Mouse (Mus musculus) kidney, adult 2 months (tissue): ENCODE data around the gene Pitpnb. TPM values are rescaled to one million over a fixed set of nuclear protein-coding genes. Genes with fewer than 3 reads are reported as not detected.

Experiments
- DNase-seq: peaks from one replicate; pipeline ENCODE4 v3.0.0; 2021
- H3K27ac ChIP-seq: fragments of 200-500 bp; 2 replicates; pipeline ENCODE4 v1.5.1; 2012; ENCODE audit warnings: low read depth, low read length, control low read depth, inconsistent platforms; ENCODE audit not compliant: insufficient read depth
- H3K27me3 ChIP-seq: fragments of 200-500 bp; replicated peaks from 2 replicates; pipeline ENCODE4 v1.6.1; 2012; ENCODE audit warnings: mild to moderate bottlenecking, moderate library complexity, low read length, inconsistent platforms; ENCODE audit not compliant: control insufficient read depth, insufficient read depth
- H3K36me3 ChIP-seq: fragments of 200-500 bp; 2 replicates; pipeline ENCODE4 v1.6.1; 2012; ENCODE audit warnings: mild to moderate bottlenecking, moderate library complexity, low read length, inconsistent platforms; ENCODE audit not compliant: control insufficient read depth, insufficient read depth
- H3K4me1 ChIP-seq: fragments of 200-500 bp; 2 replicates; pipeline ENCODE4 v1.6.1; 2011; ENCODE audit warnings: low read length; ENCODE audit not compliant: control insufficient read depth, insufficient read depth
- H3K4me3 ChIP-seq: fragments of 200-500 bp; 2 replicates; pipeline ENCODE4 v1.5.1; 2011; ENCODE audit warnings: mild to moderate bottlenecking, low read depth, low read length, control low read depth; ENCODE audit not compliant: insufficient read depth
- CTCF ChIP-seq: fragments of 200-500 bp; conservative IDR thresholded peaks from 2 replicates; pipeline ENCODE4 v1.5.1; 2011; ENCODE audit warnings: low read depth, mild to moderate bottlenecking, control low read depth, low read length, moderate library complexity, mixed read lengths; ENCODE audit not compliant: insufficient read depth, insufficient read length
- POLR2A ChIP-seq: fragments of 200-500 bp; IDR thresholded peaks from one replicate; pipeline ENCODE4 v1.6.1; 2011; ENCODE audit warnings: low read depth, low read length, control low read depth
- WGBS: fragments of 180-500 bp; shearing (Covaris S2); methylation state at CpG from one replicate; pipeline ENCODE4 v1.1.7; 2018; 5-methylcytosine and 5-hydroxymethylcytosine counted together
- polyA plus RNA-seq: library from polyadenylated mRNA; depleted of rRNA; stranded (reverse); fragments of >200 nt; gene quantifications from 2 replicates; pipeline ENCODE4 v1.2.3, GENCODE M21; 2012

Gene Pitpnb
- polyA plus RNA-seq, 1 experiment: 54.1 TPM

DNA sequence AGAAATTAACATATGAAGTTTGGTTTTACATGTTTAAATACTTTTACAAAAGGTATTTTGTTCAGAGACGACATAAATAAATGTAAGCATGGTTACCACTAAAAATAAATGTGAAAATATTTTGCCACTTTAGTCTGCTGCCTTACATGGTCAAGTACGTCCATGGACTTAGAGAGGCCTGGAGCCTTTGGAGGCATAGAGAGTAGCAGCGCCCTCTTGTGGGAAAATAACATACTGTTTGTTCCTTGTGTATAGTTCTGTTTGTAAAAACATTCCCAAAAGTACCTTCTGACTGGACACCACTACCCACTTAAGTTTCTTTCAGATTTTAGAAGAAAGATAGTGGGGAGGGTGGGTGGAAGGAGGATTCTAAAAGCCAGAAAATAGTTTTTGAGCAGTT is 34.0 kb downstream of the Pitpnb start:
- no peaks in the 10 kb centered on the region for H3K4me1 ChIP-seq
- whole genome bisulfite sequencing: 39% methylated on average over 3 of the region's 3 CpGs
- H3K27ac ChIP-seq: no peak overlapping the region
- no peak overlapping the region for H3K4me3 ChIP-seq
- no peaks in the 10 kb centered on the region for H3K27me3 ChIP-seq
- TF ChIP-seq POLR2A: no peak
- TF ChIP-seq CTCF: peak; percentile 63
- H3K36me3 ChIP-seq: peaks cover 3% of the 10 kb centered on the region; the same call in 1 of the 2 replicates
- DNase-seq: peak; percentile 64

DNA sequence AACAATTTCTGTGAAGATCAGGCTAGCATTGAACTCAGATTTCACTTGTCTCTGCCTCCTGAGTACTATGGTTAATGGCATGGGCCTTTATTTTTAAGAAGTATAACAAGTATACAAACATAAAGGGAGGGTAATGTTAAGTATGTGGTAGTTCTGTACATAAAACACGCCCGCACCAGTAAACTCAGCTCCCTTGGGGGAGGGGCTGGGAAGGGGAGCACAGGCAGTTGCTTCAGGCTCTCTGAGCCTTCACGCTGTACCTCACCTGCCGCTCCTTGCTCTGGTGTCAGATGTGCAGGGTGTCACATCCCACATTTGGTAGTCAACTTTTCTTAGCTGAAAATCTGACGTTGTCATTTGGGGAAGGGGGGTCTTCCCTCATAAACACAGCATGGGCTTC is 35.6 kb downstream of the Pitpnb start:
- TF ChIP-seq POLR2A (no peak), CTCF (no peak)
- Histone ChIP-seq H3K4me1 (no peaks in the 10 kb centered on the region), H3K4me3 (no peak overlapping the region), H3K27me3 (no peaks in the 10 kb centered on the region), H3K36me3 (peaks cover 3% of the 10 kb centered on the region; the same call in 1 of the 2 replicates), H3K27ac (no peak overlapping the region)
- WGBS: 84% methylated on average over 5 of the region's 5 CpGs
- DNase-seq: no peak

DNA sequence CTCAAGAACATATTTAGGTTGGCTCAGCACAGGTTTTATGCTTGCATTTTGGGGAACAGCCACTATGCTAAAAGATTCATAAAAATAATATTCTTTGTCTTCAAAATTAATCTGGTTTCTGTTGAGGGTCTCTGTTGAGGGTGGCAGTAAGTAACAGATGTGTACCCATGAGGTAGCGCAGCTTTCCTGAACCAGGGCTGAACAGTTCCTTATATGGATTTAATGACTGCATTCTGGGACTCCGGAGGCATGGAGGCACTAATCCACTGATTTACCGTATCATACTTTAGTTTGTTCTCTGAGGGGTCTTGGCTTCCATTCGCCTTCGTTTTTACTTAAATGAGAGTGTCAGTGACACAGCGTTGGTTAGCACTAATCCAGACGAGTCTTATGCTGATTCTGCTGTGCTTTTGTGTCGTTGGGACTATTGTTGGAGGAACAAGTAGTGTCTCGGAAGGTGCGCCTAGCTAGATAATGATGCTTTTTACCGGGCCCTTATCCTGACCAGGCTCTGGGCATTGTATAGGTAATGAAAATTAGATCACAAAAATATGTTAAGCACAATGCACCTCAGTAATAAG is 37.5 kb downstream of the Pitpnb start:
- 91% methylated on average over 11 of the region's 11 CpGs for WGBS
- TF ChIP-seq POLR2A (no peak), CTCF (no peak)
- no peaks in the 10 kb centered on the region for H3K27me3 ChIP-seq
- H3K4me3 ChIP-seq: no peak overlapping the region
- no peak for DNase-seq
- peaks cover 9% of the 10 kb centered on the region for H3K36me3 ChIP-seq
- H3K4me1 ChIP-seq: no peaks in the 10 kb centered on the region
- H3K27ac ChIP-seq: no peak overlapping the region

DNA sequence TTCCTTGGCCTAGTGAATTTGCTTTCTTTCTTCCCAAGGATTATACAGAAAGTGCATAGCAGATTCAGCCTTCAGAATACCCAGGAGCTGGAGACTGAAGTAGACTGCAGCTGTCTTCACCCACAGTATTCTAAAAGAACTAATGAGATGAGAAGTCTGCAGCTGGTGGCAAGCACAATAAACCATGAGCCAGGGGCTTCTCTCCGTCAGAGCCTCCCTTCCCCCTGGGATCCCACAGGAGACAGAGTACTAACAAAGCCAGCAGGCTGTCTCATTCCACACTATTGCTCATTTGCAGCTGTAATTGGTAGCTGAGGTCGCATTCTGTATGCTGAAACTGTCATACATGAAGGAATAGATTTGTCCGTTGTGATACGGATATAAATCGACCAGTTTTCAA is 38.0 kb downstream of the Pitpnb start:
- no peak for DNase-seq

DNA sequence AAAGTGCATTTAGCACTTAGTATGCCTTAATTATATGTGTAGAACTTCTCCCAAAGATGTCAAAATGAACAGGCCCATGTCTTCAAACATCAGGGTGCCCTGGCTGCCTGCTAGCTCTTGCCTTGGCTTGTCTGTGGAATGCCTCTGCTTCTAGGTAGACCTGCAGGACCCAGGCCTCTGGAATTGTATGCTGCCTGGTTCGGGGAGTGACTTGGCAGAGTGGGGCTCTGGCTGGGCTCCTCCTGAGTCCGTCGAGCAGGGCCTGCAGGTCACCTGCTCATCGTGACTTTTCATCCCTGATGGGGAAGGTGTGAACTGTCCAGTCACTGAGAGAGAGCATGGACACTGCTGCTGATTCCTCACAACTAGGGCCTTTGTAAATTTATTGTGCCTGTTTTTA is 45.1 kb downstream of the Pitpnb start:
- Histone ChIP-seq H3K27me3 (no peaks in the 10 kb centered on the region), H3K27ac (no peak overlapping the region), H3K4me3 (no peak overlapping the region), H3K4me1 (no peaks in the 10 kb centered on the region), H3K36me3 (peaks cover 6% of the 10 kb centered on the region)
- WGBS: 64% methylated on average over 4 of the region's 4 CpGs
- DNase-seq: peak; percentile 75
- no peak for TF ChIP-seq CTCF
- TF ChIP-seq POLR2A: no peak

More for the DNA sequence above, 38.0 kb downstream of the Pitpnb start:
- Histone ChIP-seq H3K27me3 (no peaks in the 10 kb centered on the region), H3K4me1 (no peaks in the 10 kb centered on the region), H3K27ac (no peak overlapping the region), H3K36me3 (peaks cover 9% of the 10 kb centered on the region), H3K4me3 (no peak overlapping the region)
- WGBS: 88% methylated on average over 5 of the region's 5 CpGs
- TF ChIP-seq POLR2A (no peak), CTCF (no peak)

DNA sequence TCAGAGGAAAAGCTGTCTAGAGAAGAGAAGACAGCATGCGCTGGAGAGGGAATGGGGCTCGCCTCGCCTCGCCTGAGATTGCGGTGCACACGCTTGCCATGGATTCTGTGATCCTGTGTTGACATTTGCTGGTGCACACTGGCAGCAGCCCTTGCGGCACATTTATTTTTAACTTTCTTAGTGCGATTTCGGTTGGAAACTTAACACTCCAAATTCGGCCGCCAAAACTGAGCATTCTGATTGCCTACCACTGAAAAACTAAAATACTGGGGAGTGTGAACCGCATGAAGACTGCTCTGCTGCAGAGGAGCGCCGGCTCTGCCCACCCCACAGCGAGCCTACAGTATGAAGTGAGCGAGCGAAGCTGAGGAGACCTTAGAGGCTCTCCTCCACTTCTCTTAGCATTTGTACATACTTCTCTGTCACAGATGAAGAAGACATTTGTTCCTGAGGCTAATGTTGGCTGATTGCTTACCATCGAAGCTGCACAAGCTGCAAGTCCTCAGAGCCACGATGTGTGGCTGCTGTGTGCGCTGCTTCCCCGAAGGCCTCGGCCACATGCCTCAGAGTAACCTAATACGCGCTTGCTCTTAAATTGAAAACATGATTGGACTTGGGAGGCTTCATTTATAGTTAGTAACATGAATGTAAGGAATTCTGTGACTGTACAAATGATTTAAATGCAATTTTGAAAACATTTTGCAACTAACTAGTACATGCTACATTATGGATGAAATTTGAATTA is 45.9 kb downstream of the Pitpnb start:
- DNase-seq: no peak
- WGBS: 87% methylated on average over 24 of the region's 24 CpGs
- H3K27ac ChIP-seq: no peak overlapping the region
- H3K36me3 ChIP-seq: peaks cover 6% of the 10 kb centered on the region
- H3K27me3 ChIP-seq: no peaks in the 10 kb centered on the region
- H3K4me3 ChIP-seq: no peak overlapping the region
- no peaks in the 10 kb centered on the region for H3K4me1 ChIP-seq
- TF ChIP-seq POLR2A: no peak
- TF ChIP-seq CTCF: no peak
